Mouse (Mus musculus) liver, postnatal 0 days (tissue): ENCODE results near the gene Tex38.

ENCODE experiments used
- CTCF ChIP-seq: sonication (generic); IDR thresholded peaks from 2 replicates; pipeline ENCODE4 v1.5.1; 2016; ENCODE audit warnings: antibody characterized with exemption, low read depth
- EP300 ChIP-seq: IDR thresholded peaks from 2 replicates; pipeline ENCODE4 v1.6.1; 2016; ENCODE audit warnings: antibody characterized with exemption, low read depth, mild to moderate bottlenecking

- no peak for TF ChIP-seq EP300
- TF ChIP-seq CTCF: no peak
These were observed 4.8 kb upstream of the Tex38 start for GRCm38 (mm10) chr4:115785511-115786034.
